Mouse (Mus musculus) intestine, embryonic 14.5 days (tissue): Measurements from ENCODE around the gene Tor4a. TPM values are rescaled to one million over a fixed set of nuclear protein-coding genes. Genes with fewer than 3 reads are reported as not detected.
A peak's percentile ranks its signal among the peaks of the same experiment; 100 is the strongest.

Experiments
- ATAC-seq: fragments of 200-750 bp; cut with Nextera tagmentation; replicated peaks from 2 replicates; pipeline ENCODE4 v1.8.0; 2017; ENCODE audit warnings: low read depth, moderate number of reproducible peaks, moderate TSS enrichment, moderate library complexity; ENCODE audit not compliant: low FRiP score, low TSS enrichment
- DNase-seq: peaks from one replicate; pipeline ENCODE4 v3.0.0-alpha.2; 2018; ENCODE audit warnings: low spot score
- H3K27ac ChIP-seq: fragments of 300-500 bp; sonication (generic); 2 replicates; pipeline ENCODE4 v1.5.1; 2014; ENCODE audit warnings: low read depth, mild to moderate bottlenecking, control low read depth
- H3K27me3 ChIP-seq: fragments of 300-500 bp; sonication (generic); replicated peaks from 2 replicates; pipeline ENCODE4 v1.6.1; 2014; ENCODE audit warnings: low read length, control low read depth; ENCODE audit not compliant: control insufficient read depth, insufficient read depth
- H3K36me3 ChIP-seq: fragments of 300-500 bp; sonication (generic); 2 replicates; pipeline ENCODE4 v1.6.1; 2014; ENCODE audit warnings: low read length, control low read depth; ENCODE audit not compliant: control insufficient read depth, insufficient read depth
- H3K4me1 ChIP-seq: fragments of 300-500 bp; sonication (generic); replicated peaks from 2 replicates; pipeline ENCODE4 v1.6.1; 2014; ENCODE audit warnings: low read length, control low read depth, mixed read lengths; ENCODE audit not compliant: control insufficient read depth, insufficient read depth
- H3K4me2 ChIP-seq: fragments of 300-500 bp; sonication (generic); 2 replicates; pipeline ENCODE4 v1.6.1; 2014; ENCODE audit warnings: low read length
- H3K4me3 ChIP-seq: fragments of 300-500 bp; sonication (generic); 2 replicates; pipeline ENCODE4 v1.5.1; 2014; ENCODE audit warnings: low read depth, low read length, control low read depth, mixed read lengths
- H3K9ac ChIP-seq: fragments of 300-500 bp; sonication (generic); 2 replicates; pipeline ENCODE4 v1.6.1; 2014; ENCODE audit warnings: mild to moderate bottlenecking, low read length
- H3K9me3 ChIP-seq: fragments of 300-500 bp; sonication (generic); 2 replicates; pipeline ENCODE4 v1.6.1; 2016; ENCODE audit warnings: low read length, control low read depth; ENCODE audit not compliant: control insufficient read depth
- WGBS: fragments of 180-500 bp; shearing (Covaris S2); extraction: QIAGEN DNeasy Blood & Tissue Kit; methylation state at CpG from one replicate; pipeline ENCODE4 v1.1.7; 2014; 5-methylcytosine and 5-hydroxymethylcytosine counted together
- polyA plus RNA-seq: library from polyadenylated mRNA; unstranded; fragments of >200 nt; fragmentation: Nextera tagmentation; extraction: Ambion mirVana; gene quantifications from 2 replicates; pipeline ENCODE4 v1.2.1, GENCODE M21; 2014

The Tor4a gene
- polyA plus RNA-seq, 1 experiment from 2014 or later, result 18.1 TPM

DNA sequence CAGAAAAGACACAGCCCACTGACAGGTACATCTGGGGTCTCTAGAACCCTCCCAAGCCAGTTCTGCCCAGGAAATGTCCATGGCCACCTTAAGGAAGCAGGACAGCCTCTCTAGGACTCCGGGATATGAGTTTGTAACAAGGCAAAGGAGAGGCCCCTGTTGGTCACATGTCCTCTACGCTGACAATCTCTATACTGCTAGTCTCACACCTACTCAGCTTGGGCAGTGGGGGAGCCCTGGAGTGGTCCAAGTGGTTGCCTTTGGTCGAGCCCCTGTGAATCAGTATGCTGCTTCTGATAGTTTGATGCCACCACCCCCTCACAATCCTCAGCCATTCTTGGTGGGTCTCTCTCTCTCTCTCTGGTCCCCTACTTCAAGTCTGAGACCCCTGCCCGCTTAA, 29.2 kb downstream of the Tor4a start:
- Histone ChIP-seq H3K9ac (peak overlapping the region; percentile 22), H3K27ac (peak overlapping the region; percentile 40; the same call in 1 of the 2 replicates), H3K9me3 (no peaks in the 10 kb centered on the region), H3K4me1 (peaks cover 19% of the 10 kb centered on the region), H3K4me2 (peak overlapping the region; percentile 57), H3K36me3 (no peaks in the 10 kb centered on the region), H3K27me3 (peaks cover 3% of the 10 kb centered on the region; the same call in 1 of the 2 replicates), H3K4me3 (peak overlapping the region; percentile 33)
- no peak for DNase-seq
- WGBS, result 33% methylated on average over 4 of the region's 4 CpGs
- ATAC-seq, result peak; percentile 32

- H3K36me3 ChIP-seq, result no peaks in the 10 kb centered on the region
- no peak for DNase-seq
- no peak overlapping the region for H3K4me3 ChIP-seq
- no peaks in the 10 kb centered on the region for H3K4me1 ChIP-seq
- no peak overlapping the region for H3K27ac ChIP-seq
- no peak for ATAC-seq
- 44% methylated on average over 2 of the region's 2 CpGs for WGBS
- H3K9me3 ChIP-seq, result no peaks in the 10 kb centered on the region
- H3K4me2 ChIP-seq, result no peak overlapping the region
- no peaks in the 10 kb centered on the region; the same call in 1 of the 2 replicates for H3K27me3 ChIP-seq
- H3K9ac ChIP-seq, result no peak overlapping the region
Observed at GRCm38 (mm10) chr2:25157655-25158054, 39.0 kb downstream of the Tor4a start.

- Histone ChIP-seq H3K9ac (no peak overlapping the region), H3K4me3 (no peak overlapping the region), H3K27ac (no peak overlapping the region), H3K4me1 (no peaks in the 10 kb centered on the region), H3K9me3 (no peaks in the 10 kb centered on the region), H3K27me3 (no peaks in the 10 kb centered on the region), H3K36me3 (no peaks in the 10 kb centered on the region), H3K4me2 (no peak overlapping the region)
- ATAC-seq (no peak), DNase-seq (no peak)
- 41% methylated on average over 2 of the region's 2 CpGs for WGBS
Observed at GRCm38 (mm10) chr2:25156990-25157389, 39.7 kb downstream of the Tor4a start.

DNA sequence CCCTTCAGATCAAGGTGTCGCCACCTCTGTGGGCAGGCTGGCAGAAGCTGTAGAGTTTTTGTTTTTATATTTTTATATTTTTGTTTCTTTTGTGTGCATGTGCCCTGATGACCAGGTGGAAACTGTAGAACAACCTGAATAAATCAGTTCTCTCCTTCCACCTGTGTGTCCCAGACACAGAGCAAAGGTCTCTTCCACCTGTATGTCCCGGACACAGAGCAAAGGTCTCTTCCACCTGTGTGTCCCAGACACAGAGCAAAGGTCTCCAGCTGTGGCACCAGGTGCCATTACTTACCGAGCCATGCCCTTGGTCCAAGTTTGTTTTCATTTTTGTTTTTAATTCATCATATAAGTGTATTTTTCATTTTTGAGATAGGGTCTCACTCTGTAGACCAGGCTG, 40.5 kb downstream of the Tor4a start:
- no peak overlapping the region for H3K27ac ChIP-seq
- ATAC-seq (no peak), DNase-seq (no peak)
- H3K9ac ChIP-seq, result no peak overlapping the region
- 80% methylated on average over 3 of the region's 3 CpGs for WGBS
- H3K36me3 ChIP-seq, result no peaks in the 10 kb centered on the region
- no peaks in the 10 kb centered on the region for H3K9me3 ChIP-seq
- H3K4me2 ChIP-seq, result no peak overlapping the region
- no peaks in the 10 kb centered on the region for H3K27me3 ChIP-seq
- no peak overlapping the region for H3K4me3 ChIP-seq
- H3K4me1 ChIP-seq, result no peaks in the 10 kb centered on the region

DNA sequence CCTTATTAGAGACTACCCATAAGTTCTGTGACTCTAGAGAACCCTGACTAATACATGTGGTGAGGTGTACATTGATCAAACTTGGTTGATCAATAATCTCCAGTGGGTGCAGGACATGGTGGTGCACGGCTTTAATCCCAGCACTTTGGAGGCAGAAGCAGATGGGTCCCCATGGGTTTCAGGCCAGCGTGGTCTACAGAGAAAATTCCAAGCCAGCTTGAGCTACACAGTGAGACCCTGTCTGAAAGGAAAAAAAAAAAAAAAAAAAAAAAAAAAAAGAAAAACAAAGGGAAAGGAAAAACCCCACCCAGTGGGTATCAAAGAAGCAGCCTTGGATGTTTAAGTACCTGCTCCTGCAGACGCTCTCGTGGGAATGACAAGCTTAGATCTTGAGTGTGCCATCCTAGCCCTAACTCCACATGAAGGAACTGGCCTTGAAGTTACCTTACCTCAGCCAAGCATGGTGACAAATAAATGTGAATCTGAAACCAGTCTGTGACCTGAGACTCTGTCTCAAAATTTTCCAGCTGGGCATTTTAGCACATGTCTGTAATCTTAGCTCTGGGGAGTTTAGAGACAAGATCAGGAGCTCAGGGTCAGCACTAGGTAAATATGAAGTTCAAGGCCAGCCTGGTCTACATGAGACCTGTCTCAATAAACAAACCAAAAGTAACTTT, 45.3 kb downstream of the Tor4a start:
- DNase-seq, result no peak
- Histone ChIP-seq H3K9me3 (no peaks in the 10 kb centered on the region), H3K4me1 (no peaks in the 10 kb centered on the region), H3K27ac (no peak overlapping the region), H3K27me3 (no peaks in the 10 kb centered on the region), H3K4me2 (no peak overlapping the region), H3K4me3 (no peak overlapping the region), H3K36me3 (no peaks in the 10 kb centered on the region), H3K9ac (no peak overlapping the region)
- no peak for ATAC-seq
- 81% methylated on average over 4 of the region's 4 CpGs for WGBS

- no peak overlapping the region for H3K27ac ChIP-seq
- no peak overlapping the region for H3K4me2 ChIP-seq
- no peak overlapping the region for H3K9ac ChIP-seq
- 68% methylated on average over 2 of the region's 2 CpGs for WGBS
- H3K4me3 ChIP-seq, result no peak overlapping the region
- no peaks in the 10 kb centered on the region for H3K9me3 ChIP-seq
- H3K27me3 ChIP-seq, result no peaks in the 10 kb centered on the region
- H3K36me3 ChIP-seq, result no peaks in the 10 kb centered on the region
- no peak for DNase-seq
- no peak for ATAC-seq
- no peaks in the 10 kb centered on the region for H3K4me1 ChIP-seq
Observed at GRCm38 (mm10) chr2:25149643-25150042, 47.0 kb downstream of the Tor4a start.

- Histone ChIP-seq H3K27me3 (no peaks in the 10 kb centered on the region), H3K4me3 (no peak overlapping the region), H3K4me2 (no peak overlapping the region), H3K27ac (no peak overlapping the region), H3K4me1 (no peaks in the 10 kb centered on the region), H3K36me3 (no peaks in the 10 kb centered on the region), H3K9ac (no peak overlapping the region), H3K9me3 (no peaks in the 10 kb centered on the region)
- no peak for DNase-seq
- 54% methylated on average over 5 of the region's 5 CpGs for WGBS
- ATAC-seq, result no peak
Observed at GRCm38 (mm10) chr2:25147892-25148291, 48.8 kb downstream of the Tor4a start.

- H3K4me2 ChIP-seq, result no peak overlapping the region
- DNase-seq, result no peak
- no peak for ATAC-seq
- H3K4me3 ChIP-seq, result no peak overlapping the region
- no peaks in the 10 kb centered on the region for H3K4me1 ChIP-seq
- no peak overlapping the region for H3K9ac ChIP-seq
- 79% methylated on average over 5 of the region's 5 CpGs for WGBS
- H3K9me3 ChIP-seq, result no peaks in the 10 kb centered on the region
- no peaks in the 10 kb centered on the region for H3K36me3 ChIP-seq
- no peak overlapping the region for H3K27ac ChIP-seq
- H3K27me3 ChIP-seq, result no peaks in the 10 kb centered on the region
Observed at GRCm38 (mm10) chr2:25147398-25147797, 49.3 kb downstream of the Tor4a start.

- no peaks in the 10 kb centered on the region for H3K36me3 ChIP-seq
- H3K4me3 ChIP-seq, result no peak overlapping the region
- no peak for DNase-seq
- no peaks in the 10 kb centered on the region for H3K4me1 ChIP-seq
- 71% methylated on average over 6 of the region's 6 CpGs for WGBS
- H3K27me3 ChIP-seq, result no peaks in the 10 kb centered on the region
- no peaks in the 10 kb centered on the region for H3K9me3 ChIP-seq
- H3K9ac ChIP-seq, result no peak overlapping the region
- H3K4me2 ChIP-seq, result no peak overlapping the region
- no peak for ATAC-seq
- no peak overlapping the region for H3K27ac ChIP-seq
Observed at GRCm38 (mm10) chr2:25145346-25145745, 51.3 kb downstream of the Tor4a start.
